Mouse (Mus musculus) cerebral cortex, adult 2 months (tissue): ENCODE measurements around the gene Polr3f.

Experiments
- WGBS: fragments of 180-500 bp; shearing (Covaris S2); methylation state at CpG from one replicate; pipeline ENCODE4 v1.1.7; 2018; 5-methylcytosine and 5-hydroxymethylcytosine counted together

The Polr3f gene

DNA sequence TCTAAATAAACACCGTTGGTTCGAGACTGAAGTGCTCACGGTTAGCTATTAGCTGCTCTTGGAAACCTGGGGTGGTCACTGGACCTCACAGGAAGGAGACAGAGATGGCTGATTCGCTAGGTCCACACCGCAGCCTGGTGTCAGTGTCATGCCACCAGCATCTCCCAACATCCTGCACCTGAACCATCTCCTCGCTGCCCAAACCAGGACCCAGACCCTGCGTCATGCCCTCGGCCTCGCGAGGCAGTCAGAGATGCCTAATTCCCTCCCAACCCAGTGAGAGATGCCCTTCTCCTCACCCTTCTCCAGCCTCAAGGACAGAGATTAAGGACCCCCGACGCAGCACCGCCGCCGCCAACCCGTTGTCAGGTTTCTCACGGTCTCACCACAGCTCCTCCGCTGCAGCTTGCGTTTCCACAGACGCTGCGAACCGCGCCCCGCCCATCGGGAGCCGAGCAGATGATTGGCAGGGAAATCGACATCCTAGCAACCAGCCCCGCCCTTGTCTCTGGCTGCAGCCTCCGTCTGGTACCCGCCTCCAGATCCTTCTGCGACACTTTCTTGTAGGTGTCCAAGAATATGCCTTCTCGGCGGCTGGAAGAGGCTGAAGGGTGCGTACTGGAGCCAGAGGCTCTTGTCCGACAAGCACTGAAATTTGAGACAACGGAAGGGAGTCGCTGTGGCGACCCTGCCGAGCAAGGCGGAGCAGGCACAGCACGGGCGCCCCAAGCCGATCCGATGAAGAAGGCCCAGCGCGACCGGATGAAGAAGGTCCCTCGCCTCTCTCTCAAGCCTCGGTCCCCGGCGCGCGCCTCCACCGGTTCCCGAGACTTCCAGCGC lies at the start of gene Polr3f, which contains the start of gene Dzank1:
Polr3f (plus strand) TSS at position 738 of the 840 bp plus-strand sequence.
Dzank1 (minus strand) TSS at position 434 of the 840 bp plus-strand sequence.
- under 1% methylated on average over 56 of the region's 56 CpGs for WGBS

DNA sequence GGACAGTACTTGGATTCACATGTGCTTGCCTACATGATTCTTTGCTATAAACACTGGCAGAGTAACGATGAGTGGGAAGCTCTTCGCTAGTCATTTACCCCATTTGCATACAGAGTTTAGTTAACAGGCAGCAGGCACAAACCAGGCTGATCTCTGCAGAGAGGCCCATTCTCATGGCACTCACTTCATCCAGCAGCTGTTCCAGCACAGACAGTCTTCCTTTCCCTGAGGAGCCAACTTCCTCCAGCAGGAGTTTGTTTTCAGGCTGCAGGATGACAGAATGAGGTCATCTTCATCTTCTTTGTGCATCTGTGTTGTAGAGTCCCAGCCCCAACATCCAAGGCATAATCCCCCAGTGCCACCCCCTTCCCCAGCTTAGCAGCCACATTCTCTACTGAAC lies 48.1 kb upstream of the Polr3f start:
- 32% methylated on average over 2 of the region's 2 CpGs for WGBS

DNA sequence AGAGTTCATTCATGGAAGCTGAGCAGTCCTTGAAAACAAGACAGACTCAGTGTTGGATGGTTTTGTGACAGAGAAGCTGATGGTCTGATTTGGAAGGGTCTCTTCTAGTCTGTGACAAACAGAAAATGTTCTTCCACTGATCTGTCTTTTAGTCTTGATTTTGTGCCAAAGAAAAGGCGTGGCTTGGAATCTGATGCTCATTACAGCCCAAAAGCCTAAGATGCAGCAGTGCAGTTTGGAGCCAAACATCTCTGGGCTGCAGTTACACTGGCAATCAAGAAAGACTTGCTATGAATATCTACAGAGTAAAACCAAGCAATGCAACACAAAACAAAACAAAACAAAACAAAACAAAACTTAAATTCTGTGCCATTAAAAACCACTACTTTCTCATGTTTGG lies 43.4 kb upstream of the Polr3f start:
- 18% methylated on average over 1 of the region's 1 CpGs for WGBS

DNA sequence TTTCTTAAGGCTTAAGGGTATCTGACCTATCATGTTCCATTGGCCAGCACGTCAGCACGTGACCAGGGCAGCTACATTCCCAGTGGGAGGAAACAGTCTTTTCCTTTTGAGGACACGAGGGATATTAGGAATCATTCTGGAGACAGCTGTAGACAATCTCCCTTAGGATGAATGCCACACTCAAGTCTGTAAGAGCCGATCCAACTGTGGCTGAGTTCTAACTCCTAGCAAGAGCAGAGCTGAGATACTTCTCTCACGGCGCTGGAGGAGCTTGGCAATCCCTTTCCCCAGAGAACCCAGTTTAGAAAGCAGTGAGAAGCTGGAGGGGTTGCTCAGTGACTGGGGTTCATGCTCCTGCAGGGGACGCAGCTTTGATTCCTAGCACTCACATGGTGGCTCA lies 42.1 kb upstream of the Polr3f start:
- 82% methylated on average over 7 of the region's 7 CpGs for WGBS

DNA sequence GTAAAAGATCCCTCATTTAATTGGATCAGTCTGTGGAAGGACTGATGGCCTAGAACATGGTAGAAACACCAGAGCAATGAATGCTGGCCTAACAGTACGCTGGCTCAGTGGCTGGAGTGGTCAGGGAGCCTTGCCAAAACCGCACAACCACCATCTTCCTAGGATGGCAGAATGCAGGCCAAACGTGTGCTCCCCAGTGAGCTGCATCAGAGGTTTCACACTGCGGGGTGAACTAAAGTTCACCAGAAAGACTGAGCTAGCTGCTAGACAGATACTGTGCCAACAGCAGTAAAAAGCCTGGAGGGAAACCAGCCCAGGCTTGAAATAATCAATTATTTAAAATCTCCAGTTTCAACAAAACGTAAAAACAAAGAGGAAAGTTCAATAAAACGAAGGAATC lies 40.0 kb upstream of the Polr3f start:
- 60% methylated on average over 6 of the region's 6 CpGs for WGBS

DNA sequence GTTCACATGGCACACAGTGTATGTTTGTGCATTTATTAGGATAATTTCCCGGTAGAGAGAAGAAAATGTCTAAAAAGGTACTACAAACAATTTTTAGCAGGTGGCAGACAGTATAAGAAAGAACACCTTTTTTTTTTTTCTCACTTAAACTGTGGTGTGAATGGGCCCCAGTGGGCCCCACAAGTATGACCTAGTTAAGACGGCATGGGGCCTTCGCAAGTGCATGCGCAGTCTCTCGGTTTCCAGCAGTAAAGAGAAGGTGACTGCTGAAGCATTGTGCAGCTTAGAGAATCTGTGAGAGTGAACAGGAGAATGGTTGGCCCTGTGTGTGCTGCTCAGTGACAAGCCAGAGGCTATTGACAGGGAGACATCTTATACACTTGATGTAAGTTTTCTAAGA lies 38.2 kb upstream of the Polr3f start:
- WGBS = 64% methylated on average over 5 of the region's 5 CpGs

DNA sequence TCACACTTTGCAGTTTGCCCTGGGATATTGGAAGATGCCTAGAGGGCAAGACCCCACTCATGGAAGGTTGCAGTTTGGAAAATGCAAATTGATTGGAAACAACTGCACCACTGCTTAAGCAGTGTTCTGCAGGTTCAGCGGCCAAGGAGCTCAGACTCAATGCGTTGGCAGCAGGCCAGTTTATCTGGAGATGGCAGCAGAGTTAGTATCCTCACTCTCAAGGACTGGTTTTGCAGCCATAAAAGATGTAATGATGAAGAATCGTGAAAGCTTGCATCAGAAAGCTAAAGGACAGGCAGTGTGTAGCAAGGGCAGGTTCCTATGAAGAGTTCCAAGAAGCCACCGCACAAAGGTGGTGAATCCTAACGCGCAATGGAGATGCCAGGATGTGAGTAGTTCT lies 25.4 kb upstream of the Polr3f start:
- 80% methylated on average over 6 of the region's 6 CpGs for WGBS

DNA sequence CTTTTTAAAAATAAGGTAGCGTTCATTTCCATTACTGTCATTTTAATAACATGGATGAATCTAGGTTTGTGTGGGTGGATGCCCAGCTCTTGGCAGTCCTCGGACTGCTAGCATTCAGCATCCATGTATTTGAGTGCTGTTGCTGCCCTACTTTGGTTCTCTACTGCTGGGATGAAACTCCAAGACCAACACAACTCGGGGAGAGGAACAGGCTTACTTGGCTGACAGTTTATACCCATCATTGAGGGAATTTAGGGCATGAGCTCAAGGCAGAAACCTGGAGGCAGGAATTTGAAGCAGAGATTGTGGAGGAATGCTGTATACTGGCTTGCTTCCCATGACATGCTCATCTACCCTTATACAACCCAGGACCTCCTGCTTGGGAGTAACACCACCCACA lies 12.9 kb upstream of the Polr3f start:
- WGBS = 48% methylated on average over 3 of the region's 3 CpGs

DNA sequence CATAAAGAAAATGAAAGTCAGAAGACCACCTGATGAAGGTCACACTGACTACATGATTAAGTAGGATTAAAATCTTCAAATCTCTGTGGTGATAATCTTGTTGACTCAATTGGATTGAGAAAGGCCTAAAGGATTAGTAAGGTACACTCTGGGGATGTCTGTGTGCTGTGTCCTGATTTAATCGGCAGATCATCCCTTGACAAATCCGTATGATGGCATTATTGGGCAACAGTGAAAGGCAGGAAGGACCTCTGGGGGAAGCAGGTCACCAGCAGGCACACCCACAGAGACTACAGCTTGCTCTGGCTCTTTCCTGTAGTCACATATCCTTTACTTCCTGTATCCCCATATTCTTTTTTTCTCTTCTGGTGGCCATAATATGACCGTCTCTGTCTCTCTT lies 7.7 kb upstream of the Polr3f start:
- WGBS = 73% methylated on average over 3 of the region's 3 CpGs

DNA sequence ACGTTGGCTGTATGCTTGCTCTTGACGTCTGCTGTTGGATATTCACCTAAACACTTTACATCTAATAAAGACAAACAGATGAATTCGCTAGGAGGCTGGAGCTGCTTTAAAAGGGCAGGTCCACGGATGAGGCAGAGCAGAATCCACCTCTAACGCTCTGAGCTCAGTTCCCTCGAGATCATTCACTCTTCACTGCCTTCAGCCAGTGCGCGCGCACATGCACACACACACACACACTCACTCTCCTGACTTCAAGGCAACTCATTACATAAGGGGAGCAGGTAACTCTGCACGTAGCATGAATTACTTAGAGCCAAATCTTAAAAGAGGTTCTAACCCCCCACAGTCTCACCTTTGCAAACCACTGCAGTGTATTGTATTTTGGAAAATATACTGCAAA lies 1.7 kb upstream of the Polr3f start:
- 42% methylated on average over 10 of the region's 10 CpGs for WGBS

DNA sequence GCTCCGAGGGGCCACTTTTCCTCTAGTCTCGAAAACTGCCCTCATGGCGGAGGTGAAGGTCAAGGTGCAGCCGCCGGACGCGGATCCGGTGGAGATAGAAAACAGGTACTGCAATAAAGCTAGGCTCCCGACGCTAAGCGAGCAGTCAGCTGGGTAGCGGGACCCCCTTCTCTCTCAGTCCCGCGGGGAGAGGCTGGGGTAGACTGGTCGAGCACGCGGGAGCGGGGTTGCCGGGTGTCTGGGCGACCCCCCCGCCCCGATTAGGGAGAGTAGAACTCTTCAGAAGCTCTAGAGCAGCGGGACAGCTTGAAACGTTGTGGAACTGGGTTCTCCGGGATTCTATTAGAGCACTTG lies 280 bp downstream of the Polr3f start:
- whole genome bisulfite sequencing = under 1% methylated on average over 25 of the region's 25 CpGs

DNA sequence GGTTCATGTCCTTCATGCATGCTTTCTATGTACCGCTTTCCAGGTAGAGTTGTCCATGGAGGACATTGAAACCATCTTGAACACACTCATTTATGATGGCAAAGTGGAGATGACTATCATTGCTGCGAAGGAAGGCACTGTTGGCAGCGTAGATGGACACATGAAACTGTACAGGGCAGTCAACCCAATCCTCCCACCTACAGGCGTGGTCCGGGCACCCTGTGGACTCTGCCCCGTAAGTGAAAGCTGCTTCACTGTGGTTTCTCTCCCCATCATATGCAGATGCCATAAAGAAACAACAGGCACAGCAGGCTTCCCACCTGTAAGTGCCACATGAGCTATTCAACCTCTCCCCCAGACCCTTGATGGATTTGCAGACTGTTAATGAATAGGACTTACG lies 9.6 kb downstream of the Polr3f start:
- WGBS = 95% methylated on average over 7 of the region's 7 CpGs

DNA sequence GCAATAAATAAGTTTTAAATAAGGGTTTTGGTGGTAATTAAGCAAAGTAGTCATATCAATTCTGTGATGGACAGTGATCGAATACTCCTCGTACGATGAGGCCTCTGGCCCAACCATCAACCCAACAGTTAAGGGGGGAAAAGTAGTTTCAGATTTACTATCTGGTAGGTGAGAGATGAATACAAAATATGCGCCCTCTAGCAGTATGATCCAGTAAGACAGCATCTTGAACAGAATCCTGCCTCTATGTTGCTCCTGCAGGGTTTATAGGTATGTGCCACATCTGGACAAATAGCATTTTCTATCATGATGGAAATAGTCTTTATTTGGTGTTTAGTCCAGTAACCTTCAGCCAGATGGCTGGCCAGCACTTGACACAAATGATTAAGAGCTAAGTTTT lies 13.7 kb downstream of the Polr3f start:
- WGBS = 84% methylated on average over 4 of the region's 4 CpGs

DNA sequence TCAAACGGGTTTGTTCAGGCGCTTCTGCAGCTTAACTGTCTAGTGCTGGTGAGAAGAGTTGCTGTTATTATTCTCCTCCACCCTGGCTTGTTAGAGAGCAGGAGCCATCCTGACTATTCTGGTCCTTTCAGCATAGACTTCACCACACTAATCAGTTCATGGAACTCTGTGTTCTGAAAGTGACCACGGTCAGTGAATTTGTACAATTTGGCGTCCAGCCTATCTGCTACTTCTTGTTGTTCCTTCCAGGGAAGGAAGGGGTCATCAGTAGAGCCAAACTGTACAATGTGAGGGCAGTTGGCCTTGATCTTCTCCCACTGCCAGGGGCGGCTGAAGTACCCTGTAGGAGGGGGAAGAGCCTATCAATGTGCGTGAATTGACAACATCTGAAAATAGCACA lies 16.2 kb downstream of the Polr3f start:
- WGBS = 88% methylated on average over 6 of the region's 6 CpGs

DNA sequence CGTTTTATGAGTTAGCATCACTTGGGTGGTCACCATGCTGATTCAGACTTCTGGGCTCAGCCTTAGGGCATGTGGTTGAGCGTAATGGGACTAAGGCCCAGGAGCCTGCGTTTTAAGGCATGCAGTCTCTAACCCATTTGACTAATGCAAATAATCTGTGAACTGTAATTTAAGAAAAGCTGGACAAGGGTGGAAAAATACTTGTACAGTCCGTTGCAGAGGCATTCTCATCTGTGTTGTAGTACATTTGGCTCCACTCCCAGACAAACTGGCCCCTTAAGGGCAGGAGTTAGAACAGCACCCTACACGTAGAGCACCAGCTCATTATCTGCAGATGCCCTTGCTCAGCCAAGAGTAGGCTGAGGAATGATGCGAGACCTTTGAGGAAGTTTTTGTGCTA lies 17.1 kb downstream of the Polr3f start:
- WGBS = 65% methylated on average over 6 of the region's 6 CpGs

DNA sequence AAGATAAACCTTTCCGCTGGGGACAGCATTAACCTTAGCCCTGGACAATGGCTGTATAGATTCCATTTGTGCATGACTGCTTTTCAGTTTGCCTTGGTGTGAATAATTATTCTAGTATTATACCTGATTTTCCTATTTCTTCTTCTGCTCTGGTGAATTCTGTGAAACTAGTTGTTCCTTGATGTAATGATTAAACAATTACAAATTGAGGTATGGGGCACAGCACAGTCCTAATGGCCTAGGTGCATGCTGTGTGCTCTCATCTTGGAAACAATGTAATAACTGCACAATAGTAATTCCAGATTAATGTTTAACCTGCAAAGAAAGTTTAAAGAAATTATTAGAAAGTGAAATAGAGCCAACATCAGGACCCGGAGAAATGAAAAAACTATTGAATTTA lies 17.5 kb downstream of the Polr3f start:
- WGBS = 98% methylated on average over 2 of the region's 2 CpGs

DNA sequence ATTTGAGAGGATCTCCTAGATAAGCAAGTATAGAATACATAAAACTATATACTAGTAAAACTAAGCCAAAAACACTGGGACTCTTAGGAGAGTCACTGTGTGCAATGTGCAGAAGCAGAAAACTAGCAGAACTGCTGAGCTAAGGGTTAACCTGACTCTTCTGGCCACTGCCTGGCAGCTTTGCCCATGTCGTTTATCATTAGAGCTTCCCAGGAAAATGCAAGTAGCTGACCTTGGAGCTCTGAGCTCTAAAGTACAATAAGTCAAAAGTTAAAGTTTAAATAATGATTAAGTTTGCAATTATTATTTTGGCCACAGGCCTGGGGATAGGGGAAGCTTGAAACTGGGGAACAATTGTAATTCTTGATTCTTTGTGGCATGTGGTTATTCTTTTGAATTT lies 18.0 kb downstream of the Polr3f start:
- 37% methylated on average over 1 of the region's 1 CpGs for WGBS

DNA sequence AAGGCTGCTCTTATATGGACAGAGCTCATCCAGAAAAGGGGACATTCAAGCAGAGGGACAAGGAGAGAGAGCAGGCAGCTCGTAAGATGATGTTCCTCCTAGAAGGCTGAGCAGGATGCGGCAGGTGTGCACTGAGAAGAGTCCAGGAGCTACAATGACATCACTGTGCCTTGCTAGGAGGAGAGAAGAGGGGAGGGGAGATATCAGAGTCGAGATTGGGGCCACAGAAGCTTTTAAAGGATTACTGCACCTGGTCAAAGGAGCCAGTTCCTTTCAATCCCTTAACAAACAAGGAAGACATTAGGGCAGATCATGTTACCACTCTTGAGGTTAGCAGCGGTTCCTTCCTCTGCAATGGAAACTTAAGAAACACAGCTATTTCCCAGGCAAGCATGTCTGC lies 20.0 kb downstream of the Polr3f start:
- WGBS = 78% methylated on average over 4 of the region's 4 CpGs

DNA sequence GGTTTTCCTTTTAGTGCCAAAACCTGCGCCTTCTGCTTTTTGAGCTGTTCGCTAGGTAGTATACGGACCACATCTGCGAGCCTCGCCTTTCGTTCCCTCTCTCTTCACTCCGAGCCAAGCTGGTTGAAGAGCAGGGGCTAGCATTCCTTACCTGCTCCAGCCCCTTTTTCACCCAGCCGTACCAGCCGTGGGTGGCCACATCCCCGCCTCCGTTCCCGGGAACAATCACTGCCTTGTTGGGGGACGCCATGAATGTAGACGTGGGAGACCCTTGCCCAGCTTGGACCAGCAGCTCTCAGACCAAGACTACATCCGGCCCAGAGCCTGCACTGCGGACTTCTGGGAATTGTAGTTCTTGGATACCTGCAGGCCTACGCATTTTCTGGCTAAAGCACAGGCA lies 23.0 kb downstream of the Polr3f start, which contains the start of gene Rbbp9:
Rbbp9 (minus strand) TSS at position 341 of the 400 bp plus-strand sequence.
- under 1% methylated on average over 17 of the region's 17 CpGs for WGBS

DNA sequence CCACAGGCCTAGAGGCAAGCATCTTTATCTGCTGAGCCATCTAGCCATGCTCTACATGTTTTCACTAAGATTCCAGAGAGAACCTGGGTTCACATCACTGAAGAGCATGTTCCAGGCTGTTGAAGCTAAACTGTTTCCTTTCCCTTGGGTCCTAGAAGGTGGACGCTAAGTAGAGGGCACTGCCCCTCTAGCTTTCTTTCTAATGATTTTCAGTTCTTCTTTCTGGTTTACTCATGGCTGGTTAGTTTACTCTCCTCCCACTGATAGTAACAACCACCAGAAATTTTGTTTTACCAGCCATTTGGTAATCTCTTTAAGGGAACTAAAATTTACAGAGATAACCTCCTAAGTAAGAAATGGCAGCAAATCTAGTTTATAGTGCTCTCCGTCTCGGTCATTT lies 26.4 kb downstream of the Polr3f start:
- WGBS = 94% methylated on average over 3 of the region's 3 CpGs

DNA sequence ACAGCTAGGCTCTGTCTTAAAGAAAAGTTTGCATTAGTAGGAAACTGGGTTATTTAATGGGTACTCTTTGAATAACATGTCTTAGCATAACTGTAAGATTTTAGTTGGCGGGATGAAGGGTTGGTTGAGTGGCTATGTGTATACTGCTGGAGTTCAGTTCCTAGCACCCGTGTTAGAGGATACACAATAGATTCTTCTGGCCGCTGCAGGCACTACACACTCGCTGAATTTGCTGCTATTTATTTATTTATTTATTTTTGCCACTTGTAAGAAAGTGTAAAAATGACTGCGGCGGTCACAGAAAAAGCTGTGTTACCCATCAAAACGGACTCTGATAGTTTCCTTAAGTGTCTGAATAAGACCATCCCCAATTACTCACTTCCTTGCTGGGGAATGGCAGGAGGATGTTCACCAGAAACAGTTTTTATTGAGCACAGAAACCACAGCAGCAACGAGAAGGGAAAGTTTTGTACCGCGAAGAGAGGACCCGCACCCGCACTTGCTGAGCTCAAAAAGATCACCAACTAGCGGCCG lies 27.8 kb downstream of the Polr3f start:
- 2% methylated on average over 14 of the region's 14 CpGs for WGBS

DNA sequence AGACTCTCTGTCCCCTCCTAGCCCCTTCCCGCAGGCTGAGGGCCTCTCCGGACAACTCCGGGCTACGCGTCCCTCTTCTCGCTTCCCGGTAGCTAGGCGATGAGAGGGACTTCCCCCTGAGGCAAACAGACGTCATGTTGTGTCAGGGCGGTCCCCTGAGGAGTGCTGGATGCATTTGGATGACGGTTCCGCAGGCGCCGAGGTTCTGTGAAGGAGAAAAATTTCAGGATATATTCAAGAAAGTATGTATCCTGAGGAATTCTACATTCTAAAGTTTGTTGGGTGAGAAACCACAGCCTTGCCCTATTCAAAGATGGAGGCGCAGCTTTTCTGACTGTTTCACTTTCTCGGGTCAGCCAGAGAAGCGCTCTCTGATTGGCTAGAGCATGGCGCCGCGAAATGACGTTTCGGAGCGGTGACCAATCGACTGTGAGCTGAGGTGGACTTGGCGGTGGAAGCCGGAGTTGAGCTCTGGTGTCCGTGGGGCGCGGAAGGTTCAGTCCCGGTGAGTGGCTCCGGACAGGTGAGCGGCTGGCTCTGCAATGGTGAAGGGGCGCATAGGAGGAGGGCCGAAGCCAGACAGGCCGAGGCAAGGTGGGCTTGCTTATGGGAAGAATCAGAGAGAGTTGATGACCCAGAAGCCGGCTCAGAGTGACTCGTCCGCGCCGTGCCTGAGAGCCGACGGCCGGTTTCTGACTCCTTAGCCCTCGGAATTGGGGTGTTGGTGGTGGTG lies 28.5 kb downstream of the Polr3f start, which contains the start of gene Sec23b:
Sec23b (plus strand) TSS at position 410 of the 733 bp plus-strand sequence.
- under 1% methylated on average over 44 of the region's 44 CpGs for WGBS

DNA sequence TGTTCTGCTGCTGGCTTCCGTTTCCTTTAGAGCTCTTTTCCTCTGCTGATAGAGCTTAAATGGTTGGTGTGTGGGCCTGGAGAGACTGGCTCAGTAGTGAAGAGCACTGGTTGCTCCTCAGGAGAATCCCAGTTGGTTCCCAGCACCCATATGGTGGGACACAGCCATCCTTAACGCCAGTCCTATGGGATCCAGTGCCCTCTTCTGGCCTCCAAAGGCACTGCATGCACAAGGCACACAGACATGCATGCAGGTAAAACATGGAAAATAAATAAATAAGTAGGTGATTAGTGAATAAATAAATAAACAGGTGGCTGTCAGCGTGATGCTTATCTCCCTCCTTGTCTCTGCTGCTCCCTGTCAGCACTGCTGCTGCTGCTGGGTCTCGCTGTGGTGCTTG lies 61.2 kb downstream of the Polr3f start:
- 83% methylated on average over 4 of the region's 4 CpGs for WGBS
